Mouse (Mus musculus) MEL (cell line): Measurements from ENCODE around the gene Vat1.

Source experiments
- BHLHE40 ChIP-seq: IDR thresholded peaks from 2 replicates; pipeline ENCODE4 v1.6.1; 2012; ENCODE audit warnings: low read depth, mild to moderate bottlenecking, inconsistent platforms, low read length, improper control_type of control experiment, borderline replicate concordance
- CHD2 ChIP-seq: IDR thresholded peaks from 2 replicates; pipeline ENCODE4 v1.6.1; 2011; ENCODE audit warnings: low read length, improper control_type of control experiment
- CTCF ChIP-seq, 3 experiments: IDR thresholded peaks in 2 of 3; conservative IDR thresholded peaks in 1 of 3; 2 replicates each; pipeline ENCODE4 v1.5.1; 2011 to 2012; ENCODE audit warnings: low read length in 3 of 3, low read depth in 2 of 3, mild to moderate bottlenecking in 2 of 3, improper control_type of control experiment in 1 of 3, inconsistent platforms in 1 of 3, mixed read lengths in 1 of 3, moderate library complexity in 1 of 3; ENCODE audit not compliant: control insufficient read depth in 1 of 3, insufficient read depth in 1 of 3, poor library complexity in 1 of 3, severe bottlenecking in 1 of 3
- ELF1 ChIP-seq: IDR thresholded peaks from 2 replicates; pipeline ENCODE4 v1.6.1; 2014; ENCODE audit warnings: low read depth, mild to moderate bottlenecking, inconsistent platforms, low read length, improper control_type of control experiment, moderate library complexity
- ETS1 ChIP-seq: IDR thresholded peaks from 2 replicates; pipeline ENCODE4 v1.6.1; 2012; ENCODE audit warnings: low read depth, mild to moderate bottlenecking, inconsistent platforms, low read length, improper control_type of control experiment, moderate library complexity
- MAX ChIP-seq: IDR thresholded peaks from 2 replicates; pipeline ENCODE4 v1.6.1; 2011; ENCODE audit warnings: low read length, improper control_type of control experiment
- MAZ ChIP-seq: IDR thresholded peaks from 2 replicates; pipeline ENCODE4 v1.6.1; 2012; ENCODE audit warnings: low read depth, mild to moderate bottlenecking, inconsistent platforms, low read length, improper control_type of control experiment
- POLR2A ChIP-seq, 2 experiments: IDR thresholded peaks; 2 replicates each; pipeline ENCODE4 v1.6.1; 2011 to 2012; ENCODE audit warnings: low read length in 2 of 2, mild to moderate bottlenecking in 2 of 2, control low read depth in 1 of 2, improper control_type of control experiment in 1 of 2, low read depth in 1 of 2, moderate library complexity in 1 of 2; ENCODE audit not compliant: control insufficient read depth in 1 of 2, insufficient read depth in 1 of 2, poor library complexity in 1 of 2
- RAD21 ChIP-seq: IDR thresholded peaks from 2 replicates; pipeline ENCODE4 v1.6.1; 2011; ENCODE audit warnings: mild to moderate bottlenecking, low read depth, low read length, improper control_type of control experiment
- TAL1 ChIP-seq: IDR thresholded peaks from 2 replicates; pipeline ENCODE4 v1.6.1; 2012; ENCODE audit warnings: mild to moderate bottlenecking, inconsistent platforms, low read length, moderate library complexity, mixed read lengths
- USF2 ChIP-seq, 2 experiments: IDR thresholded peaks; 2 replicates each; pipeline ENCODE4 v1.6.1; 2011 to 2012; ENCODE audit warnings: improper control_type of control experiment in 2 of 2, low read length in 2 of 2, borderline replicate concordance in 1 of 2, inconsistent platforms in 1 of 2, low read depth in 1 of 2, mild to moderate bottlenecking in 1 of 2; ENCODE audit not compliant: insufficient read depth in 1 of 2
- ZMIZ1 ChIP-seq: IDR thresholded peaks from 2 replicates; pipeline ENCODE4 v1.6.1; 2012; ENCODE audit warnings: low read depth, mild to moderate bottlenecking, inconsistent platforms, low read length, improper control_type of control experiment, moderate library complexity

GRCm38 (mm10) chr11:101448274-101448746 is 17.7 kb downstream of the Vat1 start, which contains the start of gene Ifi35:
- TF ChIP-seq MAX (peak; percentile 88), CHD2 (no peak), TAL1 (no peak), RAD21 (no peak), BHLHE40 (0 out of 2 replicates have a peak, but pooled peaks have one; percentile 28), CTCF (IDR thresholded peaks at IDR 0.05 in 2 of 3, conservative IDR thresholded peaks at IDR 0.05 in 1 of 3; ENCODE audit: control insufficient read depth in 1 of 3, insufficient read depth in 1 of 3, low read depth in 2 of 3, low read length in 3 of 3, poor library complexity in 1 of 3, severe bottlenecking in 1 of 3) (no peak), POLR2A (IDR thresholded peaks at IDR 0.05; ENCODE audit: control insufficient read depth in 1 of 2, insufficient read depth in 1 of 2, low read depth in 1 of 2, low read length in 2 of 2, poor library complexity in 1 of 2) (peak; percentile 87 to 96), ZMIZ1 (peak; percentile 89), ETS1 (peak; percentile 95), ELF1 (0 out of 2 replicates have a peak, but pooled peaks have one; percentile 19), USF2 (IDR thresholded peaks at IDR 0.05; ENCODE audit: borderline replicate concordance in 1 of 2, insufficient read depth in 1 of 2, low read depth in 1 of 2, low read length in 2 of 2) (no peak), MAZ (no peak)
